Mouse (Mus musculus) intestine, embryonic 16.5 days (tissue): Measurements from ENCODE around the gene Olfr250. TPM values are rescaled to one million over a fixed set of nuclear protein-coding genes. Genes with fewer than 3 reads are reported as not detected.
"Not testable (repeated sequence)": the region's sequence is repeated elsewhere in the genome, so short reads cannot be mapped to it uniquely, and the experiment has no call there.

ENCODE experiments used
- ATAC-seq: fragments of 200-750 bp; cut with Nextera tagmentation; 2 replicates; pipeline ENCODE4 v1.8.0; 2017; ENCODE audit warnings: moderate TSS enrichment, moderate library complexity
- H3K27ac ChIP-seq: fragments of 300-500 bp; sonication (generic); 2 replicates; pipeline ENCODE4 v1.5.1; 2014; ENCODE audit warnings: mild to moderate bottlenecking, low read length
- H3K27me3 ChIP-seq: fragments of 300-500 bp; sonication (generic); replicated peaks from 2 replicates; pipeline ENCODE4 v1.6.1; 2014; ENCODE audit warnings: low read length, control low read depth, mixed read lengths; ENCODE audit not compliant: control insufficient read depth, insufficient read depth
- H3K36me3 ChIP-seq: fragments of 300-500 bp; sonication (generic); 2 replicates; pipeline ENCODE4 v1.6.1; 2014; ENCODE audit warnings: low read length, control low read depth; ENCODE audit not compliant: control insufficient read depth, insufficient read depth
- H3K4me1 ChIP-seq: fragments of 300-500 bp; sonication (generic); 2 replicates; pipeline ENCODE4 v1.6.1; 2014; ENCODE audit warnings: low read length, control low read depth, mixed read lengths; ENCODE audit not compliant: control insufficient read depth, insufficient read depth
- H3K4me2 ChIP-seq: fragments of 300-500 bp; sonication (generic); 2 replicates; pipeline ENCODE4 v1.6.1; 2014; ENCODE audit warnings: low read depth, low read length, control low read depth
- H3K4me3 ChIP-seq: fragments of 300-500 bp; sonication (generic); 2 replicates; pipeline ENCODE4 v1.5.1; 2014; ENCODE audit warnings: mild to moderate bottlenecking, low read length
- H3K9ac ChIP-seq: fragments of 300-500 bp; sonication (generic); 2 replicates; pipeline ENCODE4 v1.6.1; 2014; ENCODE audit warnings: low read depth, low read length
- H3K9me3 ChIP-seq: fragments of 300-500 bp; sonication (generic); 2 replicates; pipeline ENCODE4 v1.6.1; 2016; ENCODE audit warnings: low read length, control low read depth; ENCODE audit not compliant: control insufficient read depth
- WGBS: fragments of 180-500 bp; shearing (Covaris S2); extraction: QIAGEN DNeasy Blood & Tissue Kit; methylation state at CpG from one replicate; pipeline ENCODE4 v1.1.7; 2014; 5-methylcytosine and 5-hydroxymethylcytosine counted together
- polyA plus RNA-seq: library from polyadenylated mRNA; unstranded; fragments of >200 nt; fragmentation: Nextera tagmentation; extraction: Ambion mirVana; gene quantifications from 2 replicates; pipeline ENCODE4 v1.2.1, GENCODE M21; 2015

The Olfr250 gene
- polyA plus RNA-seq: not detected in 2 replicates

GRCm38 (mm10) chr9:38366596-38366995, at the start of gene Olfr250:
Olfr250 (plus strand) TSS chr9:38366896.
- Histone ChIP-seq H3K4me3 (no peak within 1 kb of the TSS), H3K36me3 (no peaks in the 10 kb centered on the region), H3K27me3 (no peaks in the 10 kb centered on the region), H3K4me1 (no peaks in the 10 kb centered on the region), H3K9me3 (no peaks in the 10 kb centered on the region), H3K27ac (no peak within 1 kb of the TSS), H3K9ac (no peak within 1 kb of the TSS), H3K4me2 (no peak within 1 kb of the TSS)
- no peak for ATAC-seq
- WGBS: 94% methylated on average over 2 of the region's 2 CpGs

GRCm38 (mm10) chr9:38328760-38329159, 37.9 kb upstream of the Olfr250 start, which contains the start of gene Olfr25:
Olfr25 (plus strand) TSS chr9:38329060.
- no peak for ATAC-seq
- Histone ChIP-seq H3K27ac (no peak within 1 kb of the TSS), H3K4me2 (no peak within 1 kb of the TSS), H3K9me3 (no peaks in the 10 kb centered on the region), H3K27me3 (no peaks in the 10 kb centered on the region), H3K36me3 (no peaks in the 10 kb centered on the region), H3K4me1 (no peaks in the 10 kb centered on the region), H3K4me3 (no peak within 1 kb of the TSS), H3K9ac (no peak within 1 kb of the TSS)
- WGBS: 76% methylated on average over 3 of the region's 3 CpGs

GRCm38 (mm10) chr9:38348111-38348510, 18.6 kb upstream of the Olfr250 start, which contains the start of gene Olfr898:
Olfr898 (plus strand) TSS chr9:38348411.
- Histone ChIP-seq H3K9me3 (no peaks in the 10 kb centered on the region), H3K4me3 (no peak within 1 kb of the TSS), H3K4me2 (no peak within 1 kb of the TSS), H3K9ac (no peak within 1 kb of the TSS), H3K27me3 (no peaks in the 10 kb centered on the region), H3K36me3 (no peaks in the 10 kb centered on the region), H3K4me1 (no peaks in the 10 kb centered on the region), H3K27ac (no peak within 1 kb of the TSS)
- WGBS: 94% methylated on average over 4 of the region's 4 CpGs
- ATAC-seq: no peak

GRCm38 (mm10) chr9:38376786-38377185, 10.1 kb downstream of the Olfr250 start, which contains the start of gene Olfr251:
Olfr251 (plus strand) TSS chr9:38377086.
- WGBS: 66% methylated on average over 2 of the region's 2 CpGs
- Histone ChIP-seq H3K36me3 (no peaks in the 10 kb centered on the region), H3K27ac (no peak within 1 kb of the TSS), H3K9me3 (no peaks in the 10 kb centered on the region), H3K27me3 (no peaks in the 10 kb centered on the region), H3K9ac (no peak within 1 kb of the TSS), H3K4me1 (no peaks in the 10 kb centered on the region), H3K4me2 (no peak within 1 kb of the TSS), H3K4me3 (no peak within 1 kb of the TSS)
- ATAC-seq: no peak

- no peak within 1 kb of the TSS for H3K4me3 ChIP-seq
- ATAC-seq: no peak
- no peak within 1 kb of the TSS for H3K4me2 ChIP-seq
- H3K9ac ChIP-seq: no peak within 1 kb of the TSS
- no peak within 1 kb of the TSS for H3K27ac ChIP-seq
- no peaks in the 10 kb centered on the region for H3K4me1 ChIP-seq
- H3K27me3 ChIP-seq: no peaks in the 10 kb centered on the region
- H3K9me3 ChIP-seq: no peaks in the 10 kb centered on the region
- H3K36me3 ChIP-seq: no peaks in the 10 kb centered on the region
- 77% methylated on average over 1 of the region's 1 CpGs for whole genome bisulfite sequencing
These were observed 34.7 kb downstream of the Olfr250 start, which contains the start of gene Olfr147 for GRCm38 (mm10) chr9:38401398-38401797. Olfr147 (plus strand) TSS chr9:38401698.

- 93% methylated on average over 3 of the region's 3 CpGs for WGBS
- H3K27me3 ChIP-seq, H3K36me3 ChIP-seq, H3K4me1 ChIP-seq, H3K9me3 ChIP-seq, H3K4me3 ChIP-seq, ATAC-seq, H3K4me2 ChIP-seq, H3K27ac ChIP-seq, H3K9ac ChIP-seq: not testable (repeated sequence)
These were observed 40.8 kb downstream of the Olfr250 start for GRCm38 (mm10) chr9:38407502-38407901.

- H3K27me3 ChIP-seq, ATAC-seq, H3K9ac ChIP-seq, H3K27ac ChIP-seq, H3K4me3 ChIP-seq, H3K9me3 ChIP-seq, H3K36me3 ChIP-seq, H3K4me2 ChIP-seq, H3K4me1 ChIP-seq: not testable (repeated sequence)
- 85% methylated on average over 14 of the region's 14 CpGs for WGBS
These were observed 46.8 kb downstream of the Olfr250 start for GRCm38 (mm10) chr9:38413502-38413901.

Other genes starting within 250 kb of the Olfr250 start
- not detected in 2 replicates for gene Olfr890, start 224.4 kb upstream of the Olfr250 start, polyA plus RNA-seq
- gene Olfr891, start 186.1 kb upstream of the Olfr250 start, polyA plus RNA-seq: not detected in 2 replicates
- gene Olfr893, start 158.5 kb upstream of the Olfr250 start, polyA plus RNA-seq: not detected in 2 replicates
- not detected in 2 replicates for gene Olfr894, start 148.8 kb upstream of the Olfr250 start, polyA plus RNA-seq
- gene Olfr143, start 114.1 kb upstream of the Olfr250 start, polyA plus RNA-seq: not detected in 2 replicates
- not detected in 2 replicates for gene Olfr895, start 99.0 kb upstream of the Olfr250 start, polyA plus RNA-seq
- not detected in 2 replicates for gene Olfr896-ps1, start 75.8 kb upstream of the Olfr250 start, polyA plus RNA-seq
- gene Olfr25, start 37.8 kb upstream of the Olfr250 start, polyA plus RNA-seq: not detected in 2 replicates
- not detected in 2 replicates for gene Olfr898, start 18.5 kb upstream of the Olfr250 start, polyA plus RNA-seq
- not detected in 2 replicates for gene Olfr251, start 10.2 kb downstream of the Olfr250 start, polyA plus RNA-seq
- gene Olfr147, start 34.8 kb downstream of the Olfr250 start, polyA plus RNA-seq: not detected in 2 replicates
- not detected in 2 replicates for gene Olfr901, start 62.6 kb downstream of the Olfr250 start, polyA plus RNA-seq
- gene Olfr902, start 80.8 kb downstream of the Olfr250 start, polyA plus RNA-seq: not detected in 2 replicates
- not detected in 2 replicates for gene Olfr904, start 96.2 kb downstream of the Olfr250 start, polyA plus RNA-seq
- not detected in 2 replicates for gene Olfr905, start 104.2 kb downstream of the Olfr250 start, polyA plus RNA-seq
- not detected in 2 replicates for gene Olfr906, start 120.2 kb downstream of the Olfr250 start, polyA plus RNA-seq
- gene Olfr907, start 128.9 kb downstream of the Olfr250 start, polyA plus RNA-seq: not detected in 2 replicates
- gene Olfr911-ps1, start 154.7 kb downstream of the Olfr250 start, polyA plus RNA-seq: not detected in 2 replicates
- gene Olfr910, start 171.0 kb downstream of the Olfr250 start, polyA plus RNA-seq: not detected in 2 replicates
- not detected in 2 replicates for gene Olfr912, start 213.3 kb downstream of the Olfr250 start, polyA plus RNA-seq
- not detected in 2 replicates for gene Olfr913, start 225.9 kb downstream of the Olfr250 start, polyA plus RNA-seq
- gene Olfr914, start 238.2 kb downstream of the Olfr250 start, polyA plus RNA-seq: not detected in 2 replicates